Mouse (Mus musculus) limb, embryonic 14.5 days (tissue): ENCODE measurements around the gene Tnfsf13b. TPM values are rescaled to one million over a fixed set of nuclear protein-coding genes. Genes with fewer than 3 reads are reported as not detected.

ENCODE experiments used
- ATAC-seq: fragments of 200-750 bp; cut with Nextera tagmentation; 2 replicates; pipeline ENCODE4 v1.8.0; 2017; ENCODE audit warnings: low read depth, moderate number of reproducible peaks, moderate TSS enrichment; ENCODE audit not compliant: low FRiP score
- DNase-seq: peaks from one replicate; pipeline ENCODE4 v3.0.0-alpha.2; 2015; ENCODE audit warnings: low spot score
- H3K27ac ChIP-seq: fragments of 300-500 bp; sonication (generic); replicated peaks from 2 replicates; pipeline ENCODE4 v1.5.1; 2014; ENCODE audit warnings: low read depth, mild to moderate bottlenecking, low read length, moderate library complexity, mixed read lengths
- H3K27me3 ChIP-seq: fragments of 300-500 bp; sonication (generic); 2 replicates; pipeline ENCODE4 v1.6.1; 2014; ENCODE audit warnings: low read length, mixed read lengths; ENCODE audit not compliant: control insufficient read depth, insufficient read depth
- H3K36me3 ChIP-seq: fragments of 300-500 bp; sonication (generic); 2 replicates; pipeline ENCODE4 v1.6.1; 2014; ENCODE audit warnings: mild to moderate bottlenecking, low read length, moderate library complexity, mixed read lengths; ENCODE audit not compliant: control insufficient read depth, insufficient read depth
- H3K4me1 ChIP-seq: fragments of 300-500 bp; sonication (generic); 2 replicates; pipeline ENCODE4 v1.6.1; 2014; ENCODE audit warnings: antibody characterized with exemption, low read length, mixed read lengths; ENCODE audit not compliant: control insufficient read depth, insufficient read depth
- H3K4me2 ChIP-seq: fragments of 300-500 bp; sonication (generic); replicated peaks from 2 replicates; pipeline ENCODE4 v1.6.1; 2014; ENCODE audit warnings: low read depth, mild to moderate bottlenecking, low read length, moderate library complexity; ENCODE audit not compliant: severe bottlenecking
- H3K4me3 ChIP-seq: fragments of 300-500 bp; sonication (generic); replicated peaks from 2 replicates; pipeline ENCODE4 v1.5.1; 2014; ENCODE audit warnings: low read length
- H3K9ac ChIP-seq: fragments of 300-500 bp; sonication (generic); 2 replicates; pipeline ENCODE4 v1.6.1; 2014; ENCODE audit warnings: mild to moderate bottlenecking, low read depth, low read length, moderate library complexity; ENCODE audit not compliant: severe bottlenecking
- H3K9me3 ChIP-seq: fragments of 300-500 bp; sonication (generic); 2 replicates; pipeline ENCODE4 v1.6.1; 2016; ENCODE audit warnings: low read length; ENCODE audit not compliant: control insufficient read depth
- POLR2A ChIP-seq: fragments of 200-500 bp; IDR thresholded peaks from 2 replicates; pipeline ENCODE4 v1.8.0; 2012; ENCODE audit warnings: inconsistent platforms, mild to moderate bottlenecking, moderate library complexity, borderline replicate concordance; ENCODE audit not compliant: insufficient read depth, insufficient read length; ENCODE audit errors: extremely low read depth
- WGBS: fragments of 180-500 bp; shearing (Covaris S2); extraction: QIAGEN DNeasy Blood & Tissue Kit; methylation state at CpG from one replicate; pipeline ENCODE4 v1.1.7; 2014; 5-methylcytosine and 5-hydroxymethylcytosine counted together
- polyA plus RNA-seq, 2 experiments: library from polyadenylated mRNA; depleted of rRNA in 1 of 2; stranded (reverse) in 1 of 2; unstranded in 1 of 2; fragments of >200 nt; fragmentation: Nextera tagmentation in 1 of 2; extraction: Ambion mirVana in 1 of 2; gene quantifications; 2 replicates each; pipeline versions ENCODE4 v1.2.1 to v1.2.3; 2012 to 2014

Gene Tnfsf13b
- polyA plus RNA-seq, 2 experiments, result 1.1 to 2.0 TPM

- Histone ChIP-seq H3K4me3 (no peak overlapping the region), H3K27ac (no peak overlapping the region), H3K4me1 (no peaks in the 10 kb centered on the region), H3K27me3 (no peaks in the 10 kb centered on the region), H3K9me3 (no peaks in the 10 kb centered on the region), H3K4me2 (no peak overlapping the region), H3K36me3 (no peaks in the 10 kb centered on the region), H3K9ac (no peak overlapping the region)
- DNase-seq (no peak), ATAC-seq (no peak)
- TF ChIP-seq POLR2A, result no peak
- WGBS, result 74% methylated on average over 1 of the region's 1 CpGs
Observed at GRCm38 (mm10) chr8:10016252-10016651, 10.0 kb downstream of the Tnfsf13b start.

DNA sequence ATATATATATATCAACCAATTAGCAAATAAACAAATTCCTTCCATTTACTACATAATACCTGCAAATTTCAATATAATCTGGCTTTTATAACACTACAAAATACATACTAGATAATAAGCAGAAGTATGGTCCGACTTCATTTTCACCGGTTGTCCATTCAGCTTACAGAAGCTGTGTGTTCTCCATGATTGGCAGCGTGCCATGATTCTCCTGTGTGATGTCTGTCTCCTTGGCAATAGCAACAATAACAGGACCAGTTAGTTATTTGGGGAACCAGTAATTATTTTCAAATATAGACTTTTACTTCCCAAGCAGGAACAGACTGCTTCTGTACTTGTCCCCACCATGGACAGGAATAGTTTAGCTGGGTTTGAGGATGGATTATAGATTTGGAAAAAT is 11.0 kb downstream of the Tnfsf13b start:
- no peak overlapping the region for H3K4me2 ChIP-seq
- no peaks in the 10 kb centered on the region for H3K36me3 ChIP-seq
- no peaks in the 10 kb centered on the region for H3K4me1 ChIP-seq
- H3K27ac ChIP-seq, result no peak overlapping the region
- H3K4me3 ChIP-seq, result no peak overlapping the region
- no peak; the same call in 1 of the 2 replicates for ATAC-seq
- H3K27me3 ChIP-seq, result no peaks in the 10 kb centered on the region
- no peak for TF ChIP-seq POLR2A
- DNase-seq, result peak; percentile 22
- no peak overlapping the region for H3K9ac ChIP-seq
- H3K9me3 ChIP-seq, result no peaks in the 10 kb centered on the region
- 80% methylated on average over 3 of the region's 3 CpGs for WGBS

DNA sequence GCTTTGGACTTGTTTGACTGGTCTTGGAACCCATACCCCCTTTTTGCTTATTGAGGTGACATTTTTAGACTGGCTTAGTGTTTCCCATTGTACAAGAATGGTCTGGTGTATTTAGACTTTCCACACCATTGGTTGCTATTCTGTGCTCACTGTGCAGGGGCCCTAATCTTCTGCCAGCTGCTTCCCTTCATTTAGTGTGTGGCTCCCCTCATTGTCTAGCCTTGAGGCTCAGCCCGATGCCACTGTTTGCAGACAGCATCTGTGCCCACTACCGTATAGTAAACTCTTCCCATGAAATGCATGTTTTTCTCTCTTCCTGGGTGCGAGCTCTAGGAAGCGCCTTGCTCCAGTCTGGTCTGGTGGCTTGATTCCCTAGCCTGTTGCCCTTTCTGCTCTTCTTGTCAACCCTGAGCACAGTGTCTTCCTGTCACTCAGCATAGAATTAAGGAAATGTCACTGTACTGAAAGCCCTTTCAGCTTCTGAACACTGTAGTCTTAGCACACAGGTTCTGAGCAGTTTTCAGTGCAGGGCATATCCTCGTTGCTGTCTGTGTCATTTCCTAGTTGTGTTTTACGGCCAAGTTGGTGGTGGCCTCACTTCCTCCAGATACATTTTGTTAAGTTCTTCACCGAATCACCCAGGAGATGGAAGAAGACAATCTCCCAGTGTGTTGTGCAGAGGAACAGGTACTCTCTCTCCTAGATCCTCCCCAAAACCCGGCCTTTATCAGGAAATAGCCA is 24.2 kb downstream of the Tnfsf13b start:
- no peak for ATAC-seq
- H3K9ac ChIP-seq, result no peak overlapping the region
- H3K36me3 ChIP-seq, result no peaks in the 10 kb centered on the region
- H3K4me3 ChIP-seq, result no peak overlapping the region
- no peaks in the 10 kb centered on the region for H3K9me3 ChIP-seq
- no peak overlapping the region for H3K4me2 ChIP-seq
- H3K4me1 ChIP-seq, result no peaks in the 10 kb centered on the region
- no peaks in the 10 kb centered on the region for H3K27me3 ChIP-seq
- H3K27ac ChIP-seq, result no peak overlapping the region
- no peak for TF ChIP-seq POLR2A
- 76% methylated on average over 8 of the region's 8 CpGs for WGBS
- no peak for DNase-seq

DNA sequence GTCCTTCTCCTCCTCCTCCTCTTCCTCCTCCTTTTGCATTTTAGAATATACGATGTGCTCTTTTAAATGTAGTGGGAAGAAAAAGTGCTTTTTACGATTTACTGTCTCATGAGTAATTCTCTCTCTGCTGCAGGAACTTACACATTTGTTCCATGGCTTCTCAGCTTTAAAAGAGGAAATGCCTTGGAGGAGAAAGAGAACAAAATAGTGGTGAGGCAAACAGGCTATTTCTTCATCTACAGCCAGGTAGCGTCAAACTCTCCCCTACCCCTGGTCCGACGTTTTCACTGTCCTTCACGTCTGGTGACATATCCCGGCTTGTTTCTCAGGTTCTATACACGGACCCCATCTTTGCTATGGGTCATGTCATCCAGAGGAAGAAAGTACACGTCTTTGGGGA is 24.9 kb downstream of the Tnfsf13b start:
- Histone ChIP-seq H3K9me3 (no peaks in the 10 kb centered on the region), H3K27me3 (no peaks in the 10 kb centered on the region), H3K4me1 (no peaks in the 10 kb centered on the region), H3K9ac (no peak overlapping the region), H3K36me3 (no peaks in the 10 kb centered on the region), H3K4me2 (no peak overlapping the region), H3K4me3 (no peak overlapping the region), H3K27ac (no peak overlapping the region)
- DNase-seq, result no peak
- WGBS, result 80% methylated on average over 9 of the region's 9 CpGs
- no peak for ATAC-seq
- TF ChIP-seq POLR2A, result no peak

DNA sequence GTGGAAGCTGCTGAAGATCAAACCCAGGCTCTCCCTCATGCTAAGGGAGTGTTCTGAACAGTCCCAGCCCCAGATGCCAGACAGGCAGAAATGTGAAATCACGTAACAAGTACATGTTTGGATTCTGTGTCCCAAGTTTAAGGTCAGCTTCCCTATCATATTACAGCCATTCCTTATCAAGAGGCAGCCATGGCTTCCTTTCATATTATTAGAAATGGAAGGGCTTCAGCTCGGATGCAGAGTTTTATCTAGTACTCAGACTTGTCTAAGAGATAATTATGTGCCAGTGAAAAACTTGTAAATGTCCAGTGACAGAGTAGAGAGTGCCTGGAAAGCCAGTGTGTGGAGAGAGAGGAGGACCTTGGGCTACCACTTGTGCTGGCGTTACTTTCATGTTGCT is 34.6 kb downstream of the Tnfsf13b start:
- H3K4me3 ChIP-seq, result no peak overlapping the region
- no peak overlapping the region for H3K9ac ChIP-seq
- WGBS, result 68% methylated on average over 3 of the region's 3 CpGs
- H3K27me3 ChIP-seq, result no peaks in the 10 kb centered on the region
- DNase-seq (no peak), ATAC-seq (no peak)
- H3K4me2 ChIP-seq, result no peak overlapping the region
- no peak overlapping the region for H3K27ac ChIP-seq
- no peaks in the 10 kb centered on the region for H3K9me3 ChIP-seq
- H3K36me3 ChIP-seq, result no peaks in the 10 kb centered on the region
- no peak for TF ChIP-seq POLR2A
- H3K4me1 ChIP-seq, result no peaks in the 10 kb centered on the region
